Mouse (Mus musculus): ENCODE results near the gene Capza2. TPM values are rescaled to one million over a fixed set of nuclear protein-coding genes. Genes with fewer than 3 reads are reported as not detected.
A peak's percentile ranks its signal among the peaks of the same experiment; 100 is the strongest.

Capza2 gene
- polyA plus RNA-seq, 1 experiment from 2014 or later: 259 TPM

DNA sequence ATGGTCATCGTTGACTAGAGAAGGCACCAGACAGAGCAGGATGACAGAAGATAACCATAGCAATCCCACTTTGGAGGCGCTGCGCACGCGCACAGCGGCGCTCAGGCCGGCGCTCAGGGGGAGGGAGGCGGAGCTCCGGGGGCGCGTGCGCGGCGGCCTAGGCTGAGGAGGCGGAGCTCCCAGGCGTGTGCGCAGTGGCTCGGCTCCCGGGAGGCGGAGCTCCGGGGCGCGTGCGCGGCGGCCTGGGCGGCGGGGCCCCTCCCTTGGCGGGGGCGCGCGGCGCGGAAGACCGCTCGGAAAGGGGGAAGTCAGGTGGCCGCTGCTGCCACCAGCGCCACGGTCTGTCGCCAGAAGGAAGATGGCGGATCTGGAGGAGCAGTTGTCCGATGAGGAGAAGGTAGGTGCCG is 733 bp downstream of the Capza2 start:
- H3K4me1 ChIP-seq (ENCODE audit: control insufficient read depth, insufficient read depth, low read length): peaks cover 7% of the 10 kb centered on the region; the same call in 1 of the 2 replicates
- peak overlapping the region; percentile 94 for H3K27ac ChIP-seq (ENCODE audit: low read depth, low read length)
- DNase-seq (ENCODE audit: low spot score): peak; percentile 98
- 1% methylated on average over 32 of the region's 45 CpGs for WGBS
- H3K9me3 ChIP-seq (ENCODE audit: control insufficient read depth, low read length): no peaks in the 10 kb centered on the region
- H3K9ac ChIP-seq (ENCODE audit: low read length): peak overlapping the region; percentile 96
- peak; percentile 92 for ATAC-seq (ENCODE audit: insufficient read depth, low FRiP score, low TSS enrichment)
- H3K36me3 ChIP-seq (ENCODE audit: control insufficient read depth, insufficient read depth, low read length): no peaks in the 10 kb centered on the region
- H3K4me3 ChIP-seq (ENCODE audit: low read depth, low read length): peak overlapping the region; percentile 94
- H3K4me2 ChIP-seq (ENCODE audit: low read depth): peak overlapping the region; percentile 27
- H3K27me3 ChIP-seq (ENCODE audit: control insufficient read depth, insufficient read depth, low read length): no peaks in the 10 kb centered on the region

DNA sequence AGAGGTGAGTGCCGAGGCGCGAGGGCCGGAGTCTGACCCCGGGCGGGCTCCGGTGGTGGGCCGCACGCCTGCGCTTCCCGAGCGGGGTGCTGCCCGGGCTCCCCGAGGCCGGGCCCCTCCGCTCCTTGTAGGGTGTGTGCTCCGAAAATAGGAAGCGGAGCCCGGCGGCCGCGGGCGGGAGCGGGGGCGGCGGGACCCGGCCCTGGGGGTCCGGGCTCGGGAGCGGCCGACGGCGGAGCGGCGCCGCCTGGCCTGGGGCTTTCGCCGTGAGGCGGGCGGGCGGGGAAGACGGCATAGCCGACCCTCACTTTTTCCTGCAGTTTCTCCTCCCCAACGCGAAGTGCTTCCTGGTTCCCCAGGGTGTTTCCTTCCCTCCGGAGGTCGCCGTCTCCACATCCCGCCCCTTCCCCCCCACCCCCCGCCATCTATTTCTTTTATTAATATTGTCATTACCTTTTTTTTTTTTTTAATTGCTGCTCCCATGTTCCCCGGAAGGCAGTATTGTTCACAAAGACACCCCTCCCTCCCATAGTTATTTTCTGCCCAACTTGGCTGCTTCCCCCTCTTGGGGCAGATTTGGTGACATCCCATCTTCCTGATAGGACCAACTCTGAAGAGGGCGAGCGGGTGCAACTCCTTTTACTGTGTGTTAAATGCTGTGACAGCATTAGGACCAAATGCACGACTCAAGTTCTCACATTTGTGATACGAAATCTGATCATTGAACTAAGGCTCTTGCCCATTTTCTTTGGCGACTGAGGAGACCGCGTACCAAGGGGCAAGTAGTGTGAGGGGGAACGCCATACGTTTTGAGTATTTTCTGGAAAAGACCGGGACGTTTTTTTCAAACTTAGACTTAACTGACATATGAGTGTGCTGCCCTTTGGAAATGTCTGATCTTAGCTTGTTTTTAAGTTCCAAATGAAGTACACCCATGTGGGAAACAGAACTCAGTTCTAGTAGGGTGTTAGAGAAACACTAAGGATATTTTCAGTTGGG is 1.5 kb downstream of the Capza2 start:
- ATAC-seq (ENCODE audit: insufficient read depth, low FRiP score, low TSS enrichment) (peak; percentile 86), DNase-seq (ENCODE audit: low spot score) (peak; percentile 33)
- Histone ChIP-seq H3K27me3 (ENCODE audit: control insufficient read depth, insufficient read depth, low read length) (no peaks in the 10 kb centered on the region), H3K4me3 (ENCODE audit: low read depth, low read length) (peak overlapping the region; percentile 94), H3K9ac (ENCODE audit: low read length) (peak overlapping the region; percentile 96), H3K36me3 (ENCODE audit: control insufficient read depth, insufficient read depth, low read length) (no peaks in the 10 kb centered on the region), H3K4me2 (ENCODE audit: low read depth) (peak overlapping the region; percentile 68), H3K27ac (ENCODE audit: low read depth, low read length) (peak overlapping the region; percentile 94), H3K4me1 (ENCODE audit: control insufficient read depth, insufficient read depth, low read length) (peaks cover 7% of the 10 kb centered on the region; the same call in 1 of the 2 replicates), H3K9me3 (ENCODE audit: control insufficient read depth, low read length) (no peaks in the 10 kb centered on the region)
- WGBS: under 1% methylated on average over 38 of the region's 62 CpGs

DNA sequence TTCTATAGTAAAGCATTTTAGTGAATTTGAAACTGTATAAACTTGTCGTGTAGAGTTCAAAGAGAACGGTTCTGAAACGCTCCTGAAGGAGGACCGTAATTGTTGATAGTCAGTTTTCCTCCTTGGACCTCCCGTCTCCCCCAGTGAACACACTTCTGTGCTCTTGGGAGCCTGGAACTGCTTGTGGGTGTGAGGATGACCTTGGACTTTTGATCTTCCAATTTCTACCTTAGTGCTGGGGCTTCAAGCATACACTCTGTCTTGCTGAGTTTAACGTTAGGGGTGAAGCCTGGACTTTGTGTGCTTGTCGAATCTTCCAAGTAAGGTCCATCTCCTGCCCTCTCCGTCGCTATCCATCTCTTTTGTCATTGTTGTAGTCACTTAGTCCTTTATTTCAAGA is 4.0 kb downstream of the Capza2 start:
- no peak overlapping the region for H3K4me3 ChIP-seq (ENCODE audit: low read depth, low read length)
- no peaks in the 10 kb centered on the region for H3K9me3 ChIP-seq (ENCODE audit: control insufficient read depth, low read length)
- ATAC-seq (ENCODE audit: insufficient read depth, low FRiP score, low TSS enrichment) (no peak), DNase-seq (ENCODE audit: low spot score) (no peak)
- peaks cover 7% of the 10 kb centered on the region; the same call in 1 of the 2 replicates for H3K4me1 ChIP-seq (ENCODE audit: control insufficient read depth, insufficient read depth, low read length)
- no peak overlapping the region for H3K27ac ChIP-seq (ENCODE audit: low read depth, low read length)
- H3K36me3 ChIP-seq (ENCODE audit: control insufficient read depth, insufficient read depth, low read length): no peaks in the 10 kb centered on the region
- H3K27me3 ChIP-seq (ENCODE audit: control insufficient read depth, insufficient read depth, low read length): no peaks in the 10 kb centered on the region
- H3K4me2 ChIP-seq (ENCODE audit: low read depth): no peak overlapping the region
- no peak overlapping the region for H3K9ac ChIP-seq (ENCODE audit: low read length)
- WGBS: 91% methylated on average over 9 of the region's 9 CpGs

DNA sequence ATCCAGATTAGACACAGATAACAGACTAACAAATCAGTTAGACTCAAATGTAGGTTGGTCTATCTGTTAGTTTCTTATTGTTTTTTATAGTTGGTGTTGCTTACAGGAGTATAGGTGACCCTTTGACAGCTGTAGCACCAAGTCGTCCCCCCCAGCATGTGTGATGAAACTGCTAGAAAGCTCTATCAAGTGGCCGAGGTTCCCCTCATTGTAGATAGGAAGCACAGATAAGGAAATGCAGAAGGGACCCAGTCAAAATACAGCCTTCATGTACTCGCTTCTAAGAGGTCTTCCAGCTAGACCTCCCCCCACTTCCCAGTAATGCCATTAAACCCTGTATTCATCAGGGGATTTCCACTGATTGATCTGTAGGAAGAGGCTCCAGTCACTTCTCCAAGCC is 6.7 kb downstream of the Capza2 start:
- no peaks in the 10 kb centered on the region for H3K27me3 ChIP-seq (ENCODE audit: control insufficient read depth, insufficient read depth, low read length)
- no peak overlapping the region for H3K4me2 ChIP-seq (ENCODE audit: low read depth)
- peaks cover 7% of the 10 kb centered on the region; the same call in 1 of the 2 replicates for H3K4me1 ChIP-seq (ENCODE audit: control insufficient read depth, insufficient read depth, low read length)
- H3K27ac ChIP-seq (ENCODE audit: low read depth, low read length): no peak overlapping the region
- H3K9ac ChIP-seq (ENCODE audit: low read length): no peak overlapping the region
- H3K9me3 ChIP-seq (ENCODE audit: control insufficient read depth, low read length): no peaks in the 10 kb centered on the region
- H3K4me3 ChIP-seq (ENCODE audit: low read depth, low read length): no peak overlapping the region
- 78% methylated on average over 3 of the region's 3 CpGs for WGBS
- ATAC-seq (ENCODE audit: insufficient read depth, low FRiP score, low TSS enrichment) (no peak), DNase-seq (ENCODE audit: low spot score) (no peak)
- no peaks in the 10 kb centered on the region for H3K36me3 ChIP-seq (ENCODE audit: control insufficient read depth, insufficient read depth, low read length)

DNA sequence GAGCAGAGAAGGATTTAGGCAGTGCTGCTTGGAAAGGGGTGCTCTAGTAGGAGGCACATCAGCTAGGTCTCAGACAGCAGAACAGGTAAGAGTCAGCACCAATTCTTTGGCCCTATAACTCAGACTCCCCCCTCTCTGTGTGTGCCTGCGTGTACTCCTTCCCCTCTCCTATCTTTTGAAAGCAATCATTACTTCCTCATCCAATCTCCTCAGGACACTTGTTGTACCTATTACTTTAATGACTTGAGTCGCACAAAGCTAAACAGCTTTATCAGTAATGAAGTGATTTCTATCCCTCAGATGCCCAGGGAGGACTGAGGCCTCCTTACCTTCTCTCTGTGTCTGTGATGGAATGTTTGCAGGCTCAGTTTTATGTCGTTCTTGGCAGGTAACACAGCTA is 10.1 kb downstream of the Capza2 start:
- H3K9me3 ChIP-seq (ENCODE audit: control insufficient read depth, low read length): no peaks in the 10 kb centered on the region
- H3K27me3 ChIP-seq (ENCODE audit: control insufficient read depth, insufficient read depth, low read length): no peaks in the 10 kb centered on the region
- ATAC-seq (ENCODE audit: insufficient read depth, low FRiP score, low TSS enrichment) (no peak), DNase-seq (ENCODE audit: low spot score) (no peak)
- no peak overlapping the region for H3K4me2 ChIP-seq (ENCODE audit: low read depth)
- peaks cover 2% of the 10 kb centered on the region; the same call in 1 of the 2 replicates for H3K36me3 ChIP-seq (ENCODE audit: control insufficient read depth, insufficient read depth, low read length)
- H3K9ac ChIP-seq (ENCODE audit: low read length): no peak overlapping the region
- no peak overlapping the region for H3K27ac ChIP-seq (ENCODE audit: low read depth, low read length)
- H3K4me3 ChIP-seq (ENCODE audit: low read depth, low read length): no peak overlapping the region
- WGBS: 81% methylated on average over 3 of the region's 3 CpGs
- no peaks in the 10 kb centered on the region for H3K4me1 ChIP-seq (ENCODE audit: control insufficient read depth, insufficient read depth, low read length)

DNA sequence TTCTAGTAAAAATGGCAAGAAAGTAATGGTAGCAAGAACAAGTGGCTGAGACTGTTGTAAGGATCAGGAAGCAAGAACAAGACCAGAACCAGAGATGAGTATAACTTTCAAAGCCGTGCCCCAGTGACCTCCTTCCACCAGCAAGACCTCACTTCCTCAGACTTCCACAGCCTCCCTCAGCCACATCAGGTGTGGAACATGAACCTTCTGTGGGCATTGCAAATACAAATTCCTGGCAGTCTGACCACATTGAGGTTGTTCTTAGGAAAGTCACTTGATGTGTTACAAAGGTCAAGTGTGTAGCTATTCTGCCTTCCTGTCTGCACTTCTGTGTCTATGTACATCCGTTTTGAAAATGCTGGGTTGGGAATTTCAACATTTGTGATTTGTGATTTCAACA is 16.1 kb downstream of the Capza2 start:
- Histone ChIP-seq H3K36me3 (ENCODE audit: control insufficient read depth, insufficient read depth, low read length) (peaks cover 4% of the 10 kb centered on the region), H3K4me3 (ENCODE audit: low read depth, low read length) (no peak overlapping the region), H3K4me1 (ENCODE audit: control insufficient read depth, insufficient read depth, low read length) (no peaks in the 10 kb centered on the region), H3K27ac (ENCODE audit: low read depth, low read length) (no peak overlapping the region), H3K4me2 (ENCODE audit: low read depth) (no peak overlapping the region), H3K9ac (ENCODE audit: low read length) (no peak overlapping the region), H3K27me3 (ENCODE audit: control insufficient read depth, insufficient read depth, low read length) (no peaks in the 10 kb centered on the region), H3K9me3 (ENCODE audit: control insufficient read depth, low read length) (no peaks in the 10 kb centered on the region)
- DNase-seq (ENCODE audit: low spot score) (no peak), ATAC-seq (ENCODE audit: insufficient read depth, low FRiP score, low TSS enrichment) (no peak)
- 97% methylated on average over 2 of the region's 2 CpGs for WGBS

DNA sequence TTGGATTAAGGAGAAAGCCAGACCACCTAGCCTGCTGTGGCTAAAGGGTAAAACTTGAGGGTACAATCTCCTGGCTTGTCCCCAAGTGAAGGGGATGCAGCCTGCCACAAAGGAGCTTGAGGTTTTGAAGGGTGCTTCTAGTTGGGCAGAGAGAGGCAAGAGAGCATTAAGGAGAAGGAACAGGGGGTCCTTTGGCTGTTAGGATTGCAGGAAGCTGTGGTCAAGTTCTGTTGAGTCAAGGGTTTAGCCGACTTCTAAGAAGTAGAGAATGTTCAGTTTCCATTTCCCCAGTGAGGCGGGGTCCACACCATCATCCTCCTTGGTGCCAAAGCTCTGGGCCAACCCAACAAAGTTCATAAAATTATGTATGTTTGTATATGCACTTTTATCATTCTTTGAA is 19.0 kb downstream of the Capza2 start:
- no peak for ATAC-seq (ENCODE audit: insufficient read depth, low FRiP score, low TSS enrichment)
- 97% methylated on average over 2 of the region's 2 CpGs for WGBS

DNA sequence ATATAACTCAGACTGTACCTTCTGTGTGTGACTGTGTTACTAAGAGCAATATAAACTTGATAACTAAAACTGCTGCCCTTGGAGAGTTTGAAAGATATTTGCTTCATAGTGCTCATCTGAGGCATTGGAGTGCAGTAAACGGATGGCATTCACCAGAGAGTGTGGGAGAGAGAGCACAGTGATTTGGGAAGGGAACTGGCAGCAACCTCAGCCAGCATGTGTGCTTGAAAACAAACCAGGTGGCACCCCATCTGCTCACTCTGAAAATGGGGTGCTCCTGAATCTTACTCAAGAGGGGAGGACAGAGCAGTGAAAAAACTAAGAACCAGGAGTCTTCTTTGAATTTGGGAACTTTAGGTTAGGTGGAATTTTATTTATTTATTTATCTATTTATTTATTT is 21.3 kb downstream of the Capza2 start:
- Histone ChIP-seq H3K4me1 (ENCODE audit: control insufficient read depth, insufficient read depth, low read length) (no peaks in the 10 kb centered on the region), H3K27me3 (ENCODE audit: control insufficient read depth, insufficient read depth, low read length) (no peaks in the 10 kb centered on the region), H3K4me2 (ENCODE audit: low read depth) (no peak overlapping the region), H3K27ac (ENCODE audit: low read depth, low read length) (no peak overlapping the region), H3K9me3 (ENCODE audit: control insufficient read depth, low read length) (no peaks in the 10 kb centered on the region), H3K4me3 (ENCODE audit: low read depth, low read length) (no peak overlapping the region), H3K36me3 (ENCODE audit: control insufficient read depth, insufficient read depth, low read length) (peaks cover 2% of the 10 kb centered on the region; the same call in 1 of the 2 replicates), H3K9ac (ENCODE audit: low read length) (no peak overlapping the region)
- ATAC-seq (ENCODE audit: insufficient read depth, low FRiP score, low TSS enrichment) (no peak), DNase-seq (ENCODE audit: low spot score) (no peak)
- WGBS: 98% methylated on average over 1 of the region's 1 CpGs

More for the DNA sequence above, 19.0 kb downstream of the Capza2 start:
- H3K9me3 ChIP-seq (ENCODE audit: control insufficient read depth, low read length): no peaks in the 10 kb centered on the region
- H3K4me2 ChIP-seq (ENCODE audit: low read depth): no peak overlapping the region
- no peak overlapping the region for H3K27ac ChIP-seq (ENCODE audit: low read depth, low read length)
- no peak overlapping the region for H3K4me3 ChIP-seq (ENCODE audit: low read depth, low read length)
- no peaks in the 10 kb centered on the region for H3K27me3 ChIP-seq (ENCODE audit: control insufficient read depth, insufficient read depth, low read length)
- H3K9ac ChIP-seq (ENCODE audit: low read length): no peak overlapping the region
- DNase-seq (ENCODE audit: low spot score): no peak
- H3K4me1 ChIP-seq (ENCODE audit: control insufficient read depth, insufficient read depth, low read length): no peaks in the 10 kb centered on the region
- H3K36me3 ChIP-seq (ENCODE audit: control insufficient read depth, insufficient read depth, low read length): peaks cover 2% of the 10 kb centered on the region; the same call in 1 of the 2 replicates

DNA sequence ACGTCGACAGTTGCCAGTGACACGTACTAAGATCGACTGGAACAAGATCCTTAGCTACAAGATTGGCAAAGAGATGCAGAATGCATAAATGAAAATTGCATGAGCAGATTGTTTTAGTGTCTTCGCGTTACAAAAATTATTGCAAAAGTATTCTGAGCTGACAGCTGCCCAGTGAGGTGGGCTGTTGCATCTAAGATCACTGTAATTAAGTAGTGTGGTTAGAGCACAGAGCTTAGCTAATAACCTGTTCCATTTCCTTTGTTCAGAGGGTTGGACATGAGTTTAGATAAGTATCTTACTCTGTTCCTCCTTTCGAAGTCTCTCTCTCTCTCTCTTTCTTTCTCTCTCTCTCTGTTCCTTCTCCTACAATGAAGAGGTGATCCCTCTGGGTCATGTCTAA is 29.3 kb downstream of the Capza2 start:
- H3K36me3 ChIP-seq (ENCODE audit: control insufficient read depth, insufficient read depth, low read length): peaks cover 7% of the 10 kb centered on the region
- ATAC-seq (ENCODE audit: insufficient read depth, low FRiP score, low TSS enrichment) (no peak), DNase-seq (ENCODE audit: low spot score) (no peak)
- no peaks in the 10 kb centered on the region for H3K27me3 ChIP-seq (ENCODE audit: control insufficient read depth, insufficient read depth, low read length)
- no peaks in the 10 kb centered on the region for H3K4me1 ChIP-seq (ENCODE audit: control insufficient read depth, insufficient read depth, low read length)
- H3K4me2 ChIP-seq (ENCODE audit: low read depth): no peak overlapping the region
- no peaks in the 10 kb centered on the region for H3K9me3 ChIP-seq (ENCODE audit: control insufficient read depth, low read length)
- no peak overlapping the region for H3K27ac ChIP-seq (ENCODE audit: low read depth, low read length)
- no peak overlapping the region for H3K4me3 ChIP-seq (ENCODE audit: low read depth, low read length)
- WGBS: 95% methylated on average over 7 of the region's 7 CpGs
- no peak overlapping the region for H3K9ac ChIP-seq (ENCODE audit: low read length)

Measured in neural tube, embryonic 11.5 days (tissue).